Mouse (Mus musculus): ENCODE measurements at regions not wholly inside any gene's neighbourhood (a gene's known extent, or its start where the extent isn't known, plus 50 kb on each side); places are given as distances from the start of the nearest gene placed in this dataset.

DNA sequence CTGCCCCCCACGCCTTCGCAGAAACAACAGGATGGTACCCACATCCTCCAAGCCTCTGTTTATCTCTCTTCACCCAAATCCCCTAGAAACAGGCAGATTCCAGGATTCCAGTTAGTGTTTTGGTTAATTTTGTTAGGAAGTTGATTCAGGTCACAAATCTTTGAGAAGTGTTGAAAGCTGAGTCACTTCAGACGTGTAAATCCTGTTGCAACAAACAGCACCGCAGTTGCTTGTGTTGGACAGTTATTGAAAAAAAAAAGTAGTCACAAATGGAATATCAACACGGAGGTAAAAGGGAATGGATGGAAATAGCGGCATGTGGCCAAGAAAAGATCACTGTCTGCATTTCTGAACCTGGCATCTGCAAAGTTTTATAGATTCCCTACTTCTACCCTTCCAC is 831.0 kb downstream of the Kcnj2 start:
- TF ChIP-seq POLR2A (IDR thresholded peaks at IDR 0.05; ENCODE audit: insufficient read length, low read depth) (no peak), MAX (IDR thresholded peaks at IDR 0.05; ENCODE audit: low read depth) (no peak), POLR2AphosphoS2 (IDR thresholded peaks at IDR 0.05; ENCODE audit: insufficient read length, low read depth) (no peak), USF1 (IDR thresholded peaks at IDR 0.05; ENCODE audit: low read depth) (no peak), TCF12 (IDR thresholded peaks at IDR 0.05; ENCODE audit: insufficient read depth, poor library complexity, severe bottlenecking) (no peak), MYOG (IDR thresholded peaks at IDR 0.05; ENCODE audit: control insufficient read depth in 1 of 3, insufficient read depth in 1 of 3, insufficient read length in 2 of 3, low read depth in 2 of 3) (no peak), REST (IDR thresholded peaks at IDR 0.05; ENCODE audit: insufficient read depth, insufficient read length) (no peak), E2F4 (IDR thresholded peaks at IDR 0.05; ENCODE audit: insufficient read depth) (no peak), CEBPB (IDR thresholded peaks at IDR 0.05; ENCODE audit: insufficient read depth, poor library complexity, severe bottlenecking) (no peak), MYOD1 (IDR thresholded peaks at IDR 0.05; ENCODE audit: control insufficient read depth in 1 of 3, insufficient read length in 2 of 3, low read depth in 2 of 3) (no peak), TCF3 (IDR thresholded peaks at IDR 0.05; ENCODE audit: insufficient read length, low read depth) (no peak), SRF (IDR thresholded peaks at IDR 0.05; ENCODE audit: control insufficient read depth, insufficient read length, low read depth) (no peak)
